Mouse (Mus musculus): ENCODE results near the gene Vmn1r137.
"Not testable (repeated sequence)": the region's sequence is repeated elsewhere in the genome, so short reads cannot be mapped to it uniquely, and the experiment has no call there.

Vmn1r137 gene

GRCm38 (mm10) chr7:21994287-21994686, at the start of gene Vmn1r137:
Gene Vmn1r137, plus strand, starts transcription at chr7:21994587.
- not testable (repeated sequence) for DNase-seq (ENCODE audit: low read depth, low spot score)

GRCm38 (mm10) chr7:22028797-22029196, 34.4 kb downstream of the Vmn1r137 start, which contains the start of gene Vmn1r138:
Gene Vmn1r138, minus strand, starts transcription at chr7:22028897.
- not testable (repeated sequence) for DNase-seq (ENCODE audit: low read depth, low spot score)

All from ZHBTc4 (cell line).